Mouse (Mus musculus): Measurements from ENCODE around the gene Zfp57.
"Not testable (repeated sequence)": the region's sequence is repeated elsewhere in the genome, so short reads cannot be mapped to it uniquely, and the experiment has no call there.

Zfp57 gene

GRCm38 (mm10) chr17:37000863-37001262, at the start of gene Zfp57:
Gene Zfp57 (plus strand): TSS chr17:37001163.
- in situ Hi-C loops (cut with MseI, MboI) = no loop called here

DNA sequence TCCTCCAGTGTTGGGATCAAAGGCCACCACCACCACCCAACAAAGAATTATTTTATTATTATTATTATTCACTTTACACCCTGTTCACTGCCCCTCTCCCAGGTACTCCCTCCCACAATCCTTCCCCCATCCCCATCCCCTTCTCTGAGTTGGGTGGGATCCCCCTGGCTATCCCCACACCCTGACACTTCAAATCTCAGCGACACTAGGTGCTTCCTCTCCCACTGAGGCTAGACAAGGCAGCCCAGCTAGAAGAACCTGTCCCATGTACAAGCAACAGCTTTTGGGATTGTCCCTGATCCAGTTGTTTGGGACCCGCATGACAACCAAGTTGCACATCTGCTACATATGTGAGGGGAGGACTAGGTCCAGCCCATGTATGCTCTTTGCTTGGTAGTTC, 48.3 kb upstream of the Zfp57 start:
- in situ Hi-C loops (cut with MseI, MboI) = no loop called here

DNA sequence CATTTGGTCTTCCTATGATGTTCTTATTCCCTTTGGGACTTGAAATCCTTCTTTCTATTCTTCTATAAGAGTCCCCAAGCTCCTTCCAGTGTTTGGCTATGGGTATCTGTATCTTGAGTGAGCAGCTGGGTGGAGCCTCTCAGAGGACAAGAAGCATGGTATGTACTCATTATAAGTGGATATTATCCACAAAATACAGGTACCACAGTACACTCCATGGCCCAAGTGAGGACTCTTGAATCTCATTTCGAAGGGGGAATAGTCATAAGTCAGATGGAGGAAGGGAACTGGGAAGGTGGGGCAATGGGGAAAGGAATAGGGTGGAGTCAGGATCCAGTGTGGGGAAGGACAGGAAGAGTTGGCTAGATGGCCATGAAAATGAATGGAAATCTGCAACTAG, 47.9 kb upstream of the Zfp57 start:
- in situ Hi-C loops (cut with MseI, MboI) = no loop called here

DNA sequence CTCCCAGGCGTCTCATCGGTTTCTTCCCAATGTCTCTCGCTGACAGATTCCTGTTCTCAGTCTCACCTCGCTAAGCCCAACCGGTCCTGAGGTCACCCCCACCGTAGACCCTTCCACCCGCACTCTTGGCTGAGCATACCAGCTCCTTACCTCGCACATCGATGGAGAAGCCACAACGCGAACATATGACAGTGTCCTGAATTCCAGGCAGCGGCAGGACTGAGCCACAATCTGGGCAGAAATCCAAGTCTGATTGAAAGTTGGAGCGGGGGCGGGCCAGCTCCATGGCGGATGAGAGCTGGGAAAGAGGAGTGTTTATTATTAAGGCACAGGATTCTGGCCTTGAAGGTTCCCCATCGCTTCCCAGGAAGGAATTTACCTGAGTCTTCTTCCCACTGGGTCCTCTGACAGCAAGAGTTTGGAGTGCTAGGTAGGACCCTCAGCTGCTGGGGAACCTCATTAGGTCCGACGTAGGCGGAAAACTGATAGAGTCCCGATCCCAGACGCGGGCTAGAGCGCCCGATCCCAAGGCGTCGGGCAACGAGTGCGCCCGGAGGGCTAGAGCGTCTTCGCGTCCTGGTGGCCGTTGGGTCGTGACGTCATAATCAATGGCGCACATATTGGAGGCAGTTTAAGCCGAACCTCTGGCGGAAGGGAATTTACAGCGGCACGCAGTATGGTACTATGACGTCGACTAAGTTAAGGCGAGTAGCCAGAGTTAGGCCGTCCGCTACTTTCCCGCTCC, 42.8 kb upstream of the Zfp57 start, which contains the start of the genes Znrd1 and Znrd1as:
Gene Znrd1, minus strand, starts transcription at position 561 of the 745 bp plus-strand sequence.
Gene Znrd1as, plus strand, starts transcription at position 594 of the 745 bp plus-strand sequence.
- in situ Hi-C loops (cut with MseI, MboI) = no loop called here

DNA sequence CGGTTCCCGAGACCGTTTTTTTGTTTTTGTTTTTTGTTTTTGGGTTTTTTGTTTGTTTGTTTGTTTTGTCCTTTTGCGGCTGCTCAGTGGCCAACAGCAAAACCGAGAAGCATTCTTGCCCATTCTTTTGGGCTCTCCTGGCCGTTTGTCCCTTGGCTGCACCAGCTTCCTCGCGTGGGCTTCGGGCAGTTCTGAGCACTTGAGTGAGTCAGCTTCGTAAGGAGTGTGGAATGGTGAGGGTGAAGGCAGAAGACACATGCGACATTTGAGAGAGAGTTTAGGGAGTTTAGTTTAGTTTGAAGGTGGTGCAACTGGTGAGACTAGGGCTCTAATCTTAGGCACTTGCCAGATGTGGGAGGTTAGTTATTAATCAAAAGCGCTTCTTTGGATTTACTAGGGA, 42.1 kb upstream of the Zfp57 start:
- in situ Hi-C loops (cut with MseI, MboI) = no loop called here

- in situ Hi-C loops (cut with MseI, MboI) = no loop called here
These were observed 39.8 kb upstream of the Zfp57 start for GRCm38 (mm10) chr17:36961125-36961524.

DNA sequence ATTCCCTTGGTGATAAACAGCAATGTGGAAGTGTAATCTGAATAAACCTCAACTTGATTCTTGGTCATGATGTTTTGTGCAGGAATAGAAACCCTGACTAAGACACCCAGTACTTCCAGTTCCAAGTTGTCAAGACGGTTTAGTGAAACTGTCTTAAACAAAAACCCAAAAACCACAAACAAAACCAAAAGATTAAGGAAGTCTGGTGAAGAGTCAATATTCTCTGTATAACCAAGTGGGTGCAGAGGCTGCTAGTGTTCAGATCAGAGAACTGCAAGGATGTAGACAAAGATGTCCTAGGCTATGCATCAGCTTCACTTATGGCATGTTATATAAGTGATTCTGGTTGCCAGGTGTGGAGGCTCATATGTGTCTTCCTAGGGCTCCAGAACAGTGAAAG, 34.1 kb upstream of the Zfp57 start:
- in situ Hi-C loops (cut with MseI, MboI) = no loop called here

GRCm38 (mm10) chr17:36970316-36970890, 30.6 kb upstream of the Zfp57 start:
- in situ Hi-C loops (cut with MseI, MboI) = no loop called here

- in situ Hi-C loops (cut with MseI, MboI) = no loop called here
These were observed 29.7 kb upstream of the Zfp57 start for GRCm38 (mm10) chr17:36971172-36971850.

- in situ Hi-C loops (cut with MseI, MboI) = no loop called here
These were observed 28.2 kb upstream of the Zfp57 start for GRCm38 (mm10) chr17:36972791-36973190.

DNA sequence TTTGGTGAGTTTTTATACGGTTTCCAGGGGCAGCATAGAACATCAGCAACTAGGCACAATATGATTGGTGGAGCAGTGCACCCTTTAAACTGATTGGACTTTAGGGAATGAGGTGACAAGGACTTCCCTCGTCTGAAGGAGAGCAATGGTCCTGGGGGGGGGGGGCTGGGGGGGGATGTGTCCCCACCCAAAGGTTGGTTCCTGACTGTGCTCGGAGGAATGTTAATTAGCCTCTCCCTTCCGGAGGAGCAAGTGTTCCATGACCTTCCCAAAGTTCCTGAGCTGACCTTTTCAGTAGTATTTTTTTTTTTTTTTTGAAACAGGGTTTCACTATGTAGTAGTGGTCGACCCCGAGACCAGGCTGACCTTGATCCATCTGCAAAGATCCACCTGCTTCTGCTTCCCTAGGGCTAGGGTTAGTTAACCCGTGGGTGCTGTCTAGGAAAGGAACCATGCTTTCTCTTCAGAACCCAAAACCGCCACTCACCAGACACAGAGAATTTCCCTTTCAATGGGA, 27.6 kb upstream of the Zfp57 start:
- in situ Hi-C loops (cut with MseI, MboI) = no loop called here

DNA sequence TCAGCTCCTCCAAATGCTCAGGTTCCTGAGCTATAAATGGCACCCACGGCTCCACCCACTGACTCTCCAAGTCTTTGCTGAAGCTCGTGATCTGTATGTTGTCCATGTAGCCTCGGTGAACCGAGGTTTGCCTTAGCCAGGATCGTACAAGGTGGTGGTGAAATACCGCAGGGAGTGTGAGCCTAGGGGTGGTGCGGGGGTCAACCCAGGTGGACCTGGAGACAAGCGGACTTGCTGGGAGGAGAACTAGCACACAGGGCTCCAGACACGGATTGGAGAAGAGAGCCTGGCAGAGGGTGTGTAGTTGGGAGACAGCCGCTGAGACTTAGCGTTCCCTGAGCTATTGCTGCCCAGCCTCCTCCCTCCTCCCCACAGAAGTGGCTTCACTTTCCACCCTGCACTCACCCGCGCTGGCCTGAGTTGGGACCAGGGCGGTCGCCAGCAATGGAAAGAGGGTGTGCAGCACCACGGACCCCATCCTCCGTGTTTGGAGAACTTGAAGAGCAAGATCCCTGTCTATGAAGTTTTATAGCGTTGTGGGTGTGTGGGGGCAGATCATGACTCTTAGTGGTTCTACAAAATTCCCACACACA, 19.6 kb upstream of the Zfp57 start, which contains the start of gene 2410137M14Rik:
Gene 2410137M14Rik, minus strand, starts transcription at position 17 of the 593 bp plus-strand sequence.
- in situ Hi-C loops (cut with MseI, MboI) = no loop called here

GRCm38 (mm10) chr17:36981845-36982244, 19.1 kb upstream of the Zfp57 start:
- in situ Hi-C loops (cut with MseI, MboI) = no loop called here

DNA sequence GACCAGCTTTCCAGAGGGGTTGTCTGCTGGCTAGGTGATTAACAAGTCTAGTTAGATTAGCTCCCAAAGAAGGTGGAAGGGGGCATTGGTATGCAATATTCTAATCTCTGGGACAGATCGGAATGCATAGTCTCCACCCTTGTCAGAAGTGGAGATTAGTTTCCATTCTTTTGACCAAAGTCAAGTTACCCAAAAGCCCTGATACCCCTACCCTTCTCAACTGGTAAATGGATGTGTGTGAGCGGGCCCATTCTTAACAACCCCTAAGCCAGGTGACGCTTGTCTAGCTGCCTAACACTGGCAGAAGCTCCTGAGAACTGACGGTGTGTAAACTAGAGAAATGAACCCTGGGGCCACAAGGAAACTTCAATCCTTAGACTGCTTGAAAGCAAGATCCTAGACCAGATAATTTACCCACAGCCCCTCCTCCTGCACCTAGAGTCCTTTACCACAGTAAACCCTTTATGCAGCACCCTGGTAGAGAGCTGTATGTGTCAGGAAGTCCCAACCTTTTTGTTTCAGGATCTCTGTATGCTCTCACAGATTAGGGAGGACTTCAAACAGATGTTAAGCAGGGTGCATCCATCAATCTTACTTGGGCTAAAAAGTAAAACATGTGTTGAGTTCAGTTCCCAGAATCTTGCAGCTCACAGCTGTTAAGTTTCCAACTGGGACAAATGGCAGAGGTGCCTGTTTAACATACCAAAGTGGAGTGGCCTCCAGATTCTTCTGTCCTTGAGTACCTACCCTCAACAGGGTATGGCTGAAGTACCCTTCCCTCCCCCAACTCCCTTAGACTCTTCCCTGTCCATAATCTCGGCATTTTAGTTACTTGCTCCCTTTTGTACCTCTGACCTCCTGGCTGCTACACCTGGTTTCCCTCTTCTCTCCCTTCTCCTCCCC, 18.5 kb upstream of the Zfp57 start:
- in situ Hi-C loops (cut with MseI, MboI) = no loop called here

DNA sequence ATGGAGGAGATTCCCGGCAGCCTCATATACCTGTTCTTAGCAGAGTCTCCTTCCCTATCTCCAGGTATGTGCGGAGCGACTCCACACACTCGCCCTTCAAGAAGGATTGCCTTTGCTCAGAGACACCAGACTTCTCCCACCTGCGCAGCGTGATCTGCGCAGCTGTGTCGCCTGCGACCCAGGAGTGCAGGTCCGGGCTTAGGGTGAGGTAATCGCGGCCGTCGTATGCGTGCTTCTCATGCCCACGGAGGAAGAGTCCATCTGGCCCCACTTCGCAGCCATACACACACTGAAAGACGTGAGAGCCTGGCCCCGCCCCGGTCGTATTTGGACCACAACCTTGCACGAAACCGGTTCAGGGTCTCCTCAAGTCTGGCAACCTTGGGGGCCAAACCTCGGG, 12.5 kb upstream of the Zfp57 start:
- in situ Hi-C loops (cut with MseI, MboI) = no loop called here

- in situ Hi-C loops (cut with MseI, MboI) = no loop called here
These were observed 11.5 kb upstream of the Zfp57 start, which contains the start of gene H2-M5 for GRCm38 (mm10) chr17:36989437-36989836. Gene H2-M5 (minus strand): TSS chr17:36989537.

GRCm38 (mm10) chr17:36990630-36991029, 10.3 kb upstream of the Zfp57 start:
- in situ Hi-C loops (cut with MseI, MboI) = not testable (repeated sequence)

- in situ Hi-C loops (cut with MseI, MboI) = no loop called here
These were observed 8.4 kb upstream of the Zfp57 start for GRCm38 (mm10) chr17:36992336-36993104.

- in situ Hi-C loops (cut with MseI, MboI) = no loop called here
These were observed 7.1 kb upstream of the Zfp57 start for GRCm38 (mm10) chr17:36993770-36994325.

DNA sequence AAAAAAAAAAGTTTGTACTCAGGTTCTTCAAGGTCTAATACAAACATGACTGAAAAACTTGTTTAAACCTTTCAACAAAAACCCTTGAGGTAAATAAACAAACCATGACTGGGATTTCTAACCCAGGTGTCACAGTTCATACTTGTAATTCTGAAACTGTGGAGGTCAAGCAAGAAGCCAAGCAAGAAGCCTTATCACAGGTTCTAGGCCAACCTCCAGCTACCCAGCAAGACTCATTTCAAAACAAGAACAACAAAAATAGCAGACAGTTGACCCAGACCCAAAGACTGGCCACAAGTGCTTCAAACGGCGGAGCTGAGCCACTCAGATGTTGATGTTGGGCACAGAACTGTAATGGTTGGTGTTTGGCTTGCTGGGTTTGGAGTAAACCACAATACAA, 6.4 kb upstream of the Zfp57 start:
- in situ Hi-C loops (cut with MseI, MboI) = no loop called here
